Mouse (Mus musculus): ENCODE measurements at regions not wholly inside any gene's neighbourhood (a gene's known extent, or its start where the extent isn't known, plus 50 kb on each side); places are given as distances from the start of the nearest gene placed in this dataset.

GRCm38 (mm10) chr2:78011821-78012220 lies 65.6 kb upstream of the Cwc22 start:
- DNase-seq (ENCODE audit: low spot score), result no peak

DNA sequence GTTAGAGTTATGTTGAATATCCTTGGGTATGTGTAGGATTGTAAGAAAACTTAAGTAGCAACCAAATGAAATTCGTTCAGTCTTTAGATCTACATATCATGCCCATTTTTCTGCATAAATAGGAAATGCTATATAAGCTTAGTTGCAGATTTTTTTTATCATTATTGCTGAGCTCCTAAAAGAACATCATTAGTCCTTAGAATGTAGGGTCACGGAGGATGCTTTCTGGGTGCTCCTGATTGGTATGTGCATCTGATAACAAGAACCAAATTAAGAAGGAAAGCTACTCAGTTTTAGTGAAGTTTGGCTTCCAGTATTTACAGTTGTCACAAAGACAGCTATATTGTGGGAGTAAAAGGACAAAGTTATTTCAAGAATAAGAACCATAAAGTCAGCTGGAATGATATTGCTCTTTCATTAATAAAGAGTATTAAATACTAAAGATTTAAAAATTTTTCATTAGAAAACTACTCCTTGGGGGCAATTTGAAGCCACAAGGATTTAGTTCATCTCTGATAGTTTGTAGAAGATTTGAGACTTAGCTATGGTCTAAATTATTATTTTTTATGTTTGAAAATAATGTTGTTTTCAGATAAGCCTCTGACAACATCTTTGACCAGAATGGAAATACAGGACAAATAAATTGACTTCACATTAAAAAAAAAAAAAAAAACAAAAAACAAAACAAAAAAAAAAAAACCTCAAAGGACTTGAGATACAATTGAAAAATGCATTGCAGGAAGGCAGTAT lies 65.1 kb upstream of the Cwc22 start:
- no peak for DNase-seq (ENCODE audit: low spot score)

GRCm38 (mm10) chr2:78010066-78010690 lies 64.0 kb upstream of the Cwc22 start:
- no peak for DNase-seq (ENCODE audit: low spot score)

- DNase-seq (ENCODE audit: low spot score), result no peak
Observed at GRCm38 (mm10) chr2:78008094-78008493, 61.9 kb upstream of the Cwc22 start.

DNA sequence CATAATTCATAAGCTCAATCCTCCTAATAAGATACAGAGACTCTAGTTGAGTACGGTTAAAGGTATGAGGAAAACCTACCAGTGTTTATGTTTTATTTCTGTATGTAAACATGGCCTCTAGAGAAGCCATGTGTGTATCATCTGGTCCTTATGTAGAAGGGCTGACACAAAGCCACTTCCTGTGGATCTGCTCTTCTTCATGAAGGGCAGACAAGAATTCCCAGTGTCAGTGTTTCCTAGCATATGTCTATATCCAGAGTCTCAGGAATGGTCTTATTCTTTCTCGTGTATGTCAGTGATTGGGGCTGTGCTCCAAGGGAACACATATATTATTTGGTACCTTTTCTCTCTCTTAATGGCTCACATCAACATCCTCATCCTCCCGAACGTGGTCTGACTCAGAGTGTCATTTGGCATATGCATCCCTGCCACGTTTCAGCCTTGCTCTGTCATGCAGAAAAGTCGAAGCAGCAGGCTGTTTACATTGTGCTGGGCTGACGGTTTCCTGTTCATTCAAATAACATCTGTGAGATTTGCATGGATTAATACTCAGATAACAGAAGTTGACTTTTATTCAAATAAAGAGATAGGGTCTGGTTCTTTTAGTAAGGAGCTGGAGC lies 59.3 kb upstream of the Cwc22 start:
- DNase-seq (ENCODE audit: low spot score), result no peak

DNA sequence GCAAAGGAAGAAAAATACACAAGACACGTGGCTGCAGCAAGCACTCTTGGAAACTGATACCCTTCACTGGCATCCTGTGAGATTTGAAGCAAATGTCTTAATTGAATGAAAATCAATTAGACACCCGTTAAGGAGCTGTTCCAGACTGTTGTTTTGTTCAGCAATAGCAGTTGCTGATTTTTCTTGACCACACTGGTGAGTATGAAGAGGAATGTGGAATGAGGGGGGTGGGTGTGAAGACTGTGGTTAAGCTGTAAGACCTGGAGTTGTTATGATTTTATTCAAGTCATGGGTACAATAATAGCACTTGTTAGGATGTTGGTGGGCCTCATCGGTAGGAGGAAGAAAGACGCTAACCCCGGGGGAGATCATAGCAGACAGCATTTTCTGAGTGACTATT lies 58.3 kb upstream of the Cwc22 start:
- no peak for DNase-seq (ENCODE audit: low spot score)

Data from left cerebral cortex, adult 11 months (tissue).